Mouse (Mus musculus): ENCODE data around the gene Dhx57. TPM values are rescaled to one million over a fixed set of nuclear protein-coding genes. Genes with fewer than 3 reads are reported as not detected.
"Not testable (repeated sequence)": the region's sequence is repeated elsewhere in the genome, so short reads cannot be mapped to it uniquely, and the experiment has no call there.

The Dhx57 gene
- polyA plus RNA-seq, 1 experiment from 2014 or later, result 22.2 TPM

DNA sequence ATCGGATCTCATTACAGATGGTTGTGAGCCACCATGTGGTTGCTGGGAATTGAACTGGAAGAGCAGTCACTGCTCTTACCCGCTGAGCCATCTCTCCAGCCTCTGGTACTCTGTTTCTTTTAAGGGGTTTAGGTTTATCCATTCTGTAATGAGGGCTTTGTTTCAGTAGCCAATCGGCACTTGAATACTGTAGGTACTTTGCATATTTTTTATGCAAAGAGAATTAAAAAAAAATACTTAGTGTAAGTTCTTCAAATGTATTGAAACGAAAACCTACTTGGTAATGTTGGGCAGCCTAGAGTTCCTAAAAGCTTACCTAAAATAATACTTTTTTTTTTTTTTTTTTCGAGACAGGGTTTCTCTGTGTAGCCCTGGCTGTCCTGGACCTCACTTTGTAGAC, 52.8 kb downstream of the Dhx57 start:
- Histone ChIP-seq H3K4me1 (no peaks in the 10 kb centered on the region), H3K4me3 (no peak overlapping the region), H3K27ac (no peak overlapping the region), H3K36me3 (peaks cover 56% of the 10 kb centered on the region), H3K9me3 (replicated peaks) (no peaks in the 10 kb centered on the region), H3K27me3 (ENCODE audit: low read depth, poor library complexity, severe bottlenecking) (no peaks in the 10 kb centered on the region)
- no peak for DNase-seq (ENCODE audit: low spot score)
- 89% methylated on average over 5 of the region's 5 CpGs for WGBS

DNA sequence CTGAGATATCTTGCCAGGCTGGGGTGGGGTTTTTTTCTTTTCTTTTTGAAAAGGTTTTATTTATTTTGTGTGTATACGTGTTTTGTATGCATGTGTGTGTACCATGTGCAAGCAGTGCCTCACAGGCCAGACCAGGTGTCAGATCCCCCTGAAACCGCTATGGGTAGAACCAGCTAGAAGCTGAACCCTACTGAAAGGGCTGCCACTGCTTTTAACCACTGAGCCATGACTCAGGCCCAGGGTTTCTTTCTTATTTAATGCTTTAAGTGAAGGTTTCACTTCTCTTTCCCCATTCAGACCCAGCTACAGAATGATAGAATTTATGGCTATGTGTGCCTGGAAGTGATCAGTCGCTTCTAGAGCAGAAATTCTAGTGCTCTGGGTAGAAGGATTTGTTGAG, 53.5 kb downstream of the Dhx57 start:
- Histone ChIP-seq H3K9me3 (replicated peaks) (no peaks in the 10 kb centered on the region), H3K27ac (no peak overlapping the region), H3K4me1 (no peaks in the 10 kb centered on the region), H3K4me3 (no peak overlapping the region), H3K27me3 (ENCODE audit: low read depth, poor library complexity, severe bottlenecking) (no peaks in the 10 kb centered on the region), H3K36me3 (peaks cover 49% of the 10 kb centered on the region)
- 94% methylated on average over 3 of the region's 3 CpGs for WGBS
- DNase-seq (ENCODE audit: low spot score), result no peak

DNA sequence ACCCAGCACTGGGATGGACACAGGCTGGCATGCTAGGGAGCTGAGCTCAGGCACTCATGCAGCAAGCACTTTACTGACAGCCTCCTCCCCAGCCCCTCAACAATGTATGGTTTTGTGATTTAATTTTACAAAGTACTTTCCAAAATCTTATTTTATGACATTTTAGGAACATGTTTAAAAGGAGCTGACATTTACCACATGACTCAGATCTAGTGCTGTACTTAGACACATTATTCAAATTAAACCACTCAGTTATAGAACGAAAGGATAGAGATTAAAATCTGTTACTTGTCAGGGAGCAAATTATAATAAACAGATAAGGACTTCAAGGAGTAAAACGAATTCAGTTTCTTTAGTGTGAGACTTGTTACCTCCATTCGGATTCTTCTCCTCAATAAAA, 54.8 kb downstream of the Dhx57 start:
- no peaks in the 10 kb centered on the region for H3K27me3 ChIP-seq (ENCODE audit: low read depth, poor library complexity, severe bottlenecking)
- peaks cover 41% of the 10 kb centered on the region for H3K36me3 ChIP-seq
- H3K4me3 ChIP-seq, result no peak overlapping the region
- no peak for DNase-seq (ENCODE audit: low spot score)
- 88% methylated on average over 3 of the region's 3 CpGs for WGBS
- H3K27ac ChIP-seq, result no peak overlapping the region
- no peaks in the 10 kb centered on the region for H3K4me1 ChIP-seq
- H3K9me3 ChIP-seq (replicated peaks), result no peaks in the 10 kb centered on the region

DNA sequence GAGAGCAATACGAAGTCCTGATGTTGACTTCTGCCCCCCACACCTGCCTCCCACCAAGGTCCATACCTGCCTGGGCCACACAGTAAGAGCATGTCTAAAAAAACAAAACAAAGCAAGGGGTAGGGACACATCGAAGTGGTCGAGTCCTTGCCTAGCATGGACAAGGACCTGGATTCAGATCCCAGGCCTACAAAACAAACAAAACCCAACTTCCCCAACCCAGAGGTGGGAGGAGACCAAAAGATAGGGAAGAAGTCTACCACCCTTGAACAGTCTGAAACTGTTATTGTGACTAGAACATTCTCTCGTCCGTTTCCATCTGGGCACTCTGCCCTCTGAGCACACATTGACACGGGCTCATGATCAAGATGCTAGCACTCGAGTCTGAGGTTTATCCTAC, 55.9 kb downstream of the Dhx57 start:
- Histone ChIP-seq H3K27ac (no peak overlapping the region), H3K4me1 (no peaks in the 10 kb centered on the region), H3K9me3 (replicated peaks) (no peaks in the 10 kb centered on the region), H3K4me3 (no peak overlapping the region), H3K36me3 (peaks cover 37% of the 10 kb centered on the region), H3K27me3 (ENCODE audit: low read depth, poor library complexity, severe bottlenecking) (no peaks in the 10 kb centered on the region)
- DNase-seq (ENCODE audit: low spot score), result no peak
- WGBS, result 92% methylated on average over 7 of the region's 7 CpGs

DNA sequence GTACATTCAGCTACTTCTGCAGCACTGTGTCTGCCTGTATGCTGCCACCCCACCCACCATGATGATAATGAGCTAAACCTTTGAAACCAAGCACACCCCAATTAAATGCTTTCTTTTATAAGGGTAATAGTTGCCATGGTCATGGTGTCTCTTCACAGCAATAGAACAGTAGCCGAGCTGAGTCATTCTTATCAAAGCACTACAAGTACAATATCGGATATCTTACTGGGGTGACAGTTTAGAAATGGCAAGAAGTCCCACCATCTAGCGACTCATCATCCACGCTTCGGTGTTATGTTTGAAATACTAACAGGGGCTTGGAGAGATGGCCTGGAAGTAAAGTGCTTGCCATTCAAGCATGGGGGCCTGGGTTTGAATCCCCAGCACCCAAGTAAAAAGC, 56.4 kb downstream of the Dhx57 start:
- no peak overlapping the region for H3K4me3 ChIP-seq

DNA sequence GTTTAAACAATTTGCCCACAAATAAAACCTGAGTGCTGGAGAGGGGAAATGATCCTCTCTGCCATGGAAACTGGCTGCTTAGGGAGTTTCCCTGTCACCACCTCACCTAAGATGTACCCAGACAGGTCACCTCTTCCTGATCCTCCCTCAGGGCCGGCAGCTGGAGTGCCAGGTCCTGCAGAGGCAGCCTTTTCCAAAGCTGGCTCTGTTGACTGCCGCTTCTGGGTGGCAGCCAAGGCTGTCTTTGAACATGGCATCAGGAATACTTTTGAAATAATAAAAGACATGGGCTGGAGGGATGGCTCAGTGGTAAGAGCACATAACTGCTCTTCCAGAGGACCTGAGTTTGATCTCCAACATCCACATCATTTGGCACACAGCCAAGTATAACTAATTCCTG, 60.9 kb downstream of the Dhx57 start:
- Histone ChIP-seq H3K27ac (no peak overlapping the region), H3K9me3 (replicated peaks) (no peaks in the 10 kb centered on the region), H3K4me3 (no peak overlapping the region), H3K36me3 (peaks cover 34% of the 10 kb centered on the region), H3K4me1 (no peaks in the 10 kb centered on the region; the same call in 1 of the 2 replicates), H3K27me3 (ENCODE audit: low read depth, poor library complexity, severe bottlenecking) (no peaks in the 10 kb centered on the region)
- 98% methylated on average over 2 of the region's 2 CpGs for WGBS
- DNase-seq (ENCODE audit: low spot score), result no peak

More for the DNA sequence above, 56.4 kb downstream of the Dhx57 start:
- Histone ChIP-seq H3K27me3 (ENCODE audit: low read depth, poor library complexity, severe bottlenecking) (no peaks in the 10 kb centered on the region), H3K9me3 (replicated peaks) (no peaks in the 10 kb centered on the region), H3K4me1 (no peaks in the 10 kb centered on the region), H3K36me3 (peaks cover 37% of the 10 kb centered on the region), H3K27ac (no peak overlapping the region)
- WGBS, result 92% methylated on average over 5 of the region's 5 CpGs
- DNase-seq (ENCODE audit: low spot score), result no peak

DNA sequence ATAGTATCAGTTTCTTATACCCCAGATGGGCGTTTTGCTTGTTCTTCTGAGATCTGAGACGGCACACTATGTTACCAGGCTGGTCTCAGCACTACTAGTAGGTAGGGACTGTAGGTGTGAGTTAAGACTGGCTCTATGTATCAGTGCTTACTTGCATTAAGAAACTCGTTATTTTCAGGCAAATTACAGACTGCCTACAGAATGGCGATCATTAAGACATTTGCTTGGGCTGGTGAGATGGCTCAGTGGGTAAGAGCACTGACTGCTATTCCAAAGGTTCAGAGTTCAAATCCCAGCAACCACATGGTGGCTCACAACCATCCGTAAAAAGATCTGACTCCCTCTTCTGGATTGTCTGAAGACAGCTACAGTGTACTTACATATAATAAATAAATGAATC, 65.1 kb downstream of the Dhx57 start:
- Histone ChIP-seq H3K27ac (peak overlapping the region; percentile 89), H3K4me3 (peak overlapping the region; percentile 68), H3K36me3 (peaks cover 29% of the 10 kb centered on the region)
- H3K9me3 ChIP-seq (replicated peaks); DNase-seq (ENCODE audit: low spot score); H3K27me3 ChIP-seq (ENCODE audit: low read depth, poor library complexity, severe bottlenecking); H3K4me1 ChIP-seq: not testable (repeated sequence)
- 57% methylated on average over 5 of the region's 5 CpGs for WGBS

DNA sequence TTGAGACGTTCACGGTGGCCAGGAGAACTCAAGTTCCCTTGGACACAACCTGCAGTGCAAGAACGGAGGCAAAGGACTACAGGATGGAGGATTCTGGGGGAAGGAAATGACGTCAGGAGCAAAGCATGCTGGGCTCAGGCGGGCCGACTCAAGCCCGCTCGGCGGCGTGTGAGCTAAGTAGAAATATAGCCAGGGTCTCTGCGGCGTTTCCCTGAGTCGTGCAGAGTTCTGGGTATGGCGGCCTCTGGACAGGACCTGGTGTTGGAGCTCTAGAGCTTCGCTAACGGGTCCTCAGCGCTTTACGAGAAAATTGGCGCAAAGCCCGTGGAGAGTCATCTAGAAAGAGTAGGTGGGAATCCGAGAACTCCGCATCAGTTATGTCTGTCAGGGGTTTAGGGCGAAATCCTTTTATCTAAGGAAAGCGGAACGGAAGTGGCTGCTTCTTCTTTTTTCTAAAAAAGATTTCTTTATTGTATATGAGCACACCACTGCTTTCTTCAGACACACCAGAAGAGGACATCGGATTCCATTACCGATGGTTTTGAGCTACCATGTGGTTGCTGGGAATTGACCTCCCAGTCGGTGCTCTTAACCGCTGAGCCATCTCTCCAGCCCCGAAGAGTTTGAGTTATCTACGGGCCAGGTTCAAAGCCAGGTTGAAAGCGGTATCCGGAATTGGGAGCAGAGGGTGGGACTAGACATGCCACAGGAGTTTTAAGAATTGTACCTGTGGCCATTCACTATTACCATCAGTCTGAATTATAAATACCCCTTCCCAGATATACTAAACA, 65.8 kb downstream of the Dhx57 start, which contains the start of gene Gemin6:
Gene Gemin6 (plus strand): TSS at position 116 of the 791 bp plus-strand sequence.
- H3K27ac ChIP-seq, result peak within 1 kb of the TSS; percentile 89
- no peaks in the 10 kb centered on the region; the same call in 1 of the 2 replicates for H3K4me1 ChIP-seq
- peak; percentile 88 for DNase-seq (ENCODE audit: low spot score)
- no peaks in the 10 kb centered on the region for H3K9me3 ChIP-seq (replicated peaks)
- under 1% methylated on average over 33 of the region's 33 CpGs for WGBS
- H3K27me3 ChIP-seq (ENCODE audit: low read depth, poor library complexity, severe bottlenecking), result no peaks in the 10 kb centered on the region
- H3K4me3 ChIP-seq, result peak within 1 kb of the TSS; percentile 68
- H3K36me3 ChIP-seq, result peaks cover 26% of the 10 kb centered on the region

DNA sequence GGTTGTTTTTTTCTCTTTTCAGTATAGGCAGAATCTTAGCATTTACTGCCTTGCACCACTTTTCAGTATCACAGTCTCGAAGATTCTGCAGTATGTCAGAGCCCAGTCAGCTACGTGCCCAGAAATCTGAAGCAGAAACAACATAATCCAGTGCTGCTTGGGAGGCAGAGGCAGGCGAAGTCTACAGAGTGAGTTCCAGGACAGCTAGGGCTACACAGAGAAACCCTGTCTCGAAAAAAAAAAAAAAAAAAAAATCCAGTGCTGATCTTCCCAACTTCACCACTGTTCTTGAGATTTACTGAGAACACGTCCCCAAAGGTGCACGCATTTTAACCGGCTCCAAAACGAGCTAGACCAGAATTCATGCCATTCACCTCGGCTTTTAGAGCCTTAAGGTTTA, 66.4 kb downstream of the Dhx57 start:
- peak overlapping the region; percentile 68 for H3K4me3 ChIP-seq
- DNase-seq (ENCODE audit: low spot score), result no peak
- 15% methylated on average over 9 of the region's 9 CpGs for WGBS
- no peaks in the 10 kb centered on the region for H3K27me3 ChIP-seq (ENCODE audit: low read depth, poor library complexity, severe bottlenecking)
- H3K27ac ChIP-seq, result peak overlapping the region; percentile 89
- H3K9me3 ChIP-seq (replicated peaks), result no peaks in the 10 kb centered on the region
- peaks cover 19% of the 10 kb centered on the region for H3K36me3 ChIP-seq
- no peaks in the 10 kb centered on the region; the same call in 1 of the 2 replicates for H3K4me1 ChIP-seq

DNA sequence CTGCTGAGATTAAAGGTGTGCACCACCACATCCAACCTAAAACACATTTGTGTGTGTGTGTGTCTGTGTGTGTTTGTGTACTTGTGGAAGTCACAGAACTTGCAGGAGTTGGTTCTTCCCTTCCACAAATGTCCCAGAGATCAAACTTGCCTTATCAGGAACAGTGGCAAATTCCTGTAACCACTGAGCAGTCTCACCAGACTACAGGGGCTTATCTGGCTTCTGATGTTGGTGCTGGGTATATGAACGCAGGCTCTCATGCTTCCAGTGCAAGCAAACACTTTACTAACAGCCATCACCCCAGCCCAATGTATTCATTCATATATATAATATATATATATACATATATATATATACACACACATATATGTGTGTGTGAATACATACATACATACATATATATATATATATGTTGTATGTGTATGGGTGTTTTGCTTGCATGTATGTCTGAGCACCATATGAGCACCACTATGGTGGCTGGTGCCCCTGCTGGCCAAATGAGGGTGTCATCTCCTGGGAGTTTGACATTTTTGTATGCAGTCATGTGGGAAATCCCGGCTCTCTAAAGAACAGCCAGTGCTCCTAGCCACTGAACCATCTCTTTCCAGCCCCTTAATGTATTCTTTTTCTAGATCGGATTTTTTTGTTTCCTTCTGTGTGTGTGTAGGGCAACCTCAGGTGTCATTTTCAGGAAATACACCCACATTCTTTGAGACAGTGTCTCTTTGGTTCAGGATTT, 68.2 kb downstream of the Dhx57 start:
- Histone ChIP-seq H3K4me3 (no peak overlapping the region), H3K9me3 (replicated peaks) (no peaks in the 10 kb centered on the region), H3K4me1 (no peaks in the 10 kb centered on the region; the same call in 1 of the 2 replicates), H3K36me3 (peaks cover 2% of the 10 kb centered on the region; the same call in 1 of the 2 replicates), H3K27ac (no peak overlapping the region), H3K27me3 (ENCODE audit: low read depth, poor library complexity, severe bottlenecking) (no peaks in the 10 kb centered on the region)
- no peak for DNase-seq (ENCODE audit: low spot score)
- WGBS, result 77% methylated on average over 3 of the region's 3 CpGs

DNA sequence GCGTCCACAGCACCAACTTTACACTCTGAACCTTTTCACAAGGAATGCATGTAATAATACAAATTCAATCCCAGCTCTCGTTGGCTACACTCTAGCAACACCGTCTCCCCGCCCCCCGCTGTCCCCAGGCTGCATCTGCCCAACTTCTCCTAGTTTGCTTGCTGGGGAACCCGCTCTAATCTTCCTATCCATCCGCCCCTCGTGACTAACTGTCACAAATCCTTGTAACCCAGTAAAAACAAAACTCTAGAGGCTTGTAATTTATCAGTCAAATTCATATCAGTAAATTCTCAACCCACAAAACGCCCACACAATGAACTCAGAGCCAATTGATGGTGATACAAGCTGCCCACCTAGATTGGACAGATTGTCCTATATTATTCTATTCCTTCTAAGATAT, 69.1 kb downstream of the Dhx57 start:
- Histone ChIP-seq H3K27me3 (ENCODE audit: low read depth, poor library complexity, severe bottlenecking) (no peaks in the 10 kb centered on the region), H3K9me3 (replicated peaks) (no peaks in the 10 kb centered on the region), H3K36me3 (no peaks in the 10 kb centered on the region), H3K27ac (no peak overlapping the region), H3K4me3 (no peak overlapping the region), H3K4me1 (no peaks in the 10 kb centered on the region; the same call in 1 of the 2 replicates)
- DNase-seq (ENCODE audit: low spot score), result no peak
- WGBS, result 77% methylated on average over 9 of the region's 9 CpGs

DNA sequence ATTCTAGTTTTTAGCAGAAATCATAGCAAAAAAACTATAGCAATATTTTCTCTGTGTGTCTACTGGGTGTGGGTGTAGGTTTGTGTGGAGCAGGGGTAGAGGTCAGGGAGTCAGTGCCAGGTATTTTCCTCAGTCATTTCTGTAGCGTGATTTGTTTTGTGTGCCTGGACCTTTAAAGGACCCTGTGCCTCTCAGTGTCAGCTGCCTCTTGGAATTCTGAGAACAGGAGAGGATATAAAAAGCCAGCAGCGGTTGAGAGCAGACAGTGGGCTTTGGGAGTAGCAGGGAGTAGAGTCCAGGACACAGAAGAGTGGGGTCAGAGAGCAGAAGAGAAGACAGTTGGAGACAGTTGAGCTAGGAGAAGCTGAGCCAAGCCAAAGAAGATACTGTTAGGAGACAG, 70.1 kb downstream of the Dhx57 start:
- WGBS, result 76% methylated on average over 2 of the region's 2 CpGs
- no peak overlapping the region for H3K4me3 ChIP-seq
- no peaks in the 10 kb centered on the region for H3K9me3 ChIP-seq (replicated peaks)
- no peaks in the 10 kb centered on the region for H3K27me3 ChIP-seq (ENCODE audit: low read depth, poor library complexity, severe bottlenecking)
- no peak overlapping the region for H3K27ac ChIP-seq
- no peaks in the 10 kb centered on the region for H3K36me3 ChIP-seq
- no peak for DNase-seq (ENCODE audit: low spot score)
- no peaks in the 10 kb centered on the region; the same call in 1 of the 2 replicates for H3K4me1 ChIP-seq

DNA sequence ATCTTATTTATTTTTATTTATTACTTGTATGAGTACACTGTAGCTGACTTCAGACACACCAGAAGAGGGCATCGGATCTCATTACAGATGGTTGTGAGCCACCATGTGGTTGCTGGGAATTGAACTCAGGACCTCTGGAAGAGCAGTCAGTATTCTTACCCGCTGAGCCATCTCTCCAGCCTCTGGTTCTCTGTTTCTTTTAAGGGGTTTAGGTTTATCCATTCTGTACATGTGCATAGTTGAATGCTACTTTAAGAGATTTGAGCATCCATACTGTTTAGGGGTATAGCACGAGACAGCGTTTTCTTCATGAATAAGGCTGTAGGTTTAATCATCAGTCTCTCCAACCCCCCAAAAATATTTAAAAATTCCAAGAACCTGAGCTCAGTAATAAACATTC, 76.3 kb downstream of the Dhx57 start:
- not testable (repeated sequence) for DNase-seq (ENCODE audit: low spot score); H3K27ac ChIP-seq
- WGBS, result 93% methylated on average over 4 of the region's 4 CpGs

More for the DNA sequence above, 76.3 kb downstream of the Dhx57 start:
- H3K9me3 ChIP-seq (replicated peaks); H3K4me1 ChIP-seq; H3K27me3 ChIP-seq (ENCODE audit: low read depth, poor library complexity, severe bottlenecking); H3K36me3 ChIP-seq; H3K4me3 ChIP-seq: not testable (repeated sequence)
